Mouse (Mus musculus): Measurements from ENCODE around the gene Ikbip. TPM values are rescaled to one million over a fixed set of nuclear protein-coding genes. Genes with fewer than 3 reads are reported as not detected.
A peak's percentile ranks its signal among the peaks of the same experiment; 100 is the strongest.

Ikbip gene
- total and polyA plus RNA-seq, 3 experiments, result 4.2 to 20.2 (median 18.7) TPM

DNA sequence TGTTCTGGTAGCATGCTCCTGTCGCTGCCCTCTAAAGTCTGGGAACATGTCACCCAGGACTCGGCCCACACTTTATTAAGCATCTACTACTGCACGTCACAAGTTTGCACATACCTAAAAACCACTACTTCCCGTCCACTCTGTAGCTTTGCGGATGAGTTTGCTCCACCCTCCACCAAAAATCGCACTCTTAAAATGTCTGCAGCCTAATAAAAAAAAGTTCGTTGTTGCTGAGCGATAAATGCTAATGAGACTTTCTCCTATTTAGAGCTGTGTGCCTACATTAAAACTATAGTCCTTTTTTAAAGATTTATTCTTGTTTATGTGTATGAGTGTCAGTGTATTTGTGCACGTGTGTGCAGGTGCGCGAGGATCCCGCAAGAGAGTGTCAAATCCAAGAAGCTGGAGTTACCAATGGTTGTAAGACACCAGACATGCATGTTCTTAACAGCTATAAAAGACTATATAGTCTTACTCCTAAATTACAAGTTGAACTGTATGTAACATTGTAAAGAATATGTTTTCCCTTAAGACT lies 720 bp downstream of the Ikbip start:
- peak overlapping the region; percentile 73 for H3K4me3 ChIP-seq
- H3K9ac ChIP-seq (ENCODE audit: low read depth, low read length), result peak overlapping the region; percentile 67
- H3K4me1 ChIP-seq (ENCODE audit: control insufficient read depth, insufficient read depth, low read length), result no peaks in the 10 kb centered on the region
- H3K27ac ChIP-seq, result peak overlapping the region; percentile 82
- intact Hi-C loops (cut with DNase I), result loop anchor here (5.0 kb wide), 1 partner anchor 104 kb away; no protein-coding TSS in a partner anchor
- no peak for TF ChIP-seq CTCF (IDR thresholded peaks at IDR 0.05)
- no peak for TF ChIP-seq EP300 (IDR thresholded peaks at IDR 0.05; ENCODE audit: insufficient read depth, low read depth, low read length)
- no peak for TF ChIP-seq POLR2A (IDR thresholded peaks at IDR 0.05; ENCODE audit: insufficient read depth, low read depth, low read length)
- H3K36me3 ChIP-seq (ENCODE audit: control insufficient read depth, insufficient read depth, low read length), result no peaks in the 10 kb centered on the region; the same call in 1 of the 2 replicates
- no peak for DNase-seq
- no peaks in the 10 kb centered on the region for H3K27me3 ChIP-seq (ENCODE audit: control insufficient read depth, insufficient read depth, low read length)
- WGBS, result 30% methylated on average over 12 of the region's 12 CpGs
- no peaks in the 10 kb centered on the region for H3K79me2 ChIP-seq (replicated peaks; ENCODE audit: control insufficient read depth, insufficient read depth, low read length)

DNA sequence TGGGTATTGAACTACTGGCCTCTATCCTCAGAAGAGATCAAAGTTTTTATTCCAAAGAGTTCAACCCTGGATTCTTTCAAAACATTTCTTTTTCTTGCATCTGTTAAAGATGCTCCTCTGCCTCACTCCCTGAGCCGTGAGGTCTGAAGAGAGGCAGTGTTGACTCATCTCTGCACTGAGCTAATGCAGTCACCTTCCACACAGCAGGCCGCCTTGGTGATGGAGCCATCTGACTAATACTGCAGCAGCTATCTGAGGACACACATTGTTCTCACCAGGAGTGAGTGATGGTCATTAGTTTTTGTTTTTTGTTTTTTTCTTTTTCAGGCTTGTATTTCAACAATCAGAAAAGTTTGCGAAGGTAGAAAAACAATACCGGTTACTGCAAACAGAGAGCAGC lies 10.1 kb downstream of the Ikbip start:
- WGBS, result 90% methylated on average over 4 of the region's 4 CpGs
- H3K27ac ChIP-seq, result no peak overlapping the region
- no peaks in the 10 kb centered on the region for H3K27me3 ChIP-seq (ENCODE audit: control insufficient read depth, insufficient read depth, low read length)
- no peak for DNase-seq
- H3K4me1 ChIP-seq (ENCODE audit: control insufficient read depth, insufficient read depth, low read length), result no peaks in the 10 kb centered on the region
- no peaks in the 10 kb centered on the region for H3K79me2 ChIP-seq (replicated peaks; ENCODE audit: control insufficient read depth, insufficient read depth, low read length)
- intact Hi-C loops (cut with DNase I), result no loop called here
- H3K36me3 ChIP-seq (ENCODE audit: control insufficient read depth, insufficient read depth, low read length), result no peaks in the 10 kb centered on the region; the same call in 1 of the 2 replicates
- no peak overlapping the region for H3K9ac ChIP-seq (ENCODE audit: low read depth, low read length)
- H3K4me3 ChIP-seq, result no peak overlapping the region
- TF ChIP-seq EP300 (IDR thresholded peaks at IDR 0.05; ENCODE audit: insufficient read depth, low read depth, low read length) (no peak), CTCF (IDR thresholded peaks at IDR 0.05) (no peak), POLR2A (IDR thresholded peaks at IDR 0.05; ENCODE audit: insufficient read depth, low read depth, low read length) (no peak)

- H3K36me3 ChIP-seq (ENCODE audit: control insufficient read depth, insufficient read depth, low read length), result no peaks in the 10 kb centered on the region; the same call in 1 of the 2 replicates
- 84% methylated on average over 15 of the region's 15 CpGs for WGBS
Measured at GRCm38 (mm10) chr10:91094251-91095104, 11.7 kb downstream of the Ikbip start.

DNA sequence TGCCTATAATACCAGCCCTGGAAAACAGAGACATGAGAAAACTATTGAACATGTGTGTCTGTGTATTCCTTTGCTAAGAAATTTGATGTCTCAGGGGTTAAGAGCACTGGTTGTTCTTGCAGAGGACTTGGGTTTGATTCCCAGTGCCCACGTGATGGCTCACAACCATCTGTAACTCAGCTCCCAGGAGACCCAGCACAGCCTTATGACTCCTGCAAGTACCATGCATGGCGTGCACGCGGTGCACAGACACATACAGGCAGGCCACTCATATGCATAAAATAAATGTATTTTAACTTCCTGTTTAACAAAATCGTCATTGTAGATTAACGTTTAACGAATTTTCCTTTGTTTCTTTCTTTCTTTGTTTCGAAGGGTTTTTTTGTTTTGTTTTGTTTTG lies 15.3 kb downstream of the Ikbip start:
- H3K27me3 ChIP-seq (ENCODE audit: control insufficient read depth, insufficient read depth, low read length), result no peaks in the 10 kb centered on the region
- intact Hi-C loops (cut with DNase I), result no loop called here
- 92% methylated on average over 8 of the region's 8 CpGs for WGBS
- TF ChIP-seq POLR2A (IDR thresholded peaks at IDR 0.05; ENCODE audit: insufficient read depth, low read depth, low read length), result no peak
- no peak for TF ChIP-seq EP300 (IDR thresholded peaks at IDR 0.05; ENCODE audit: insufficient read depth, low read depth, low read length)
- no peak for TF ChIP-seq CTCF (IDR thresholded peaks at IDR 0.05)
- no peak overlapping the region for H3K4me3 ChIP-seq
- no peaks in the 10 kb centered on the region for H3K4me1 ChIP-seq (ENCODE audit: control insufficient read depth, insufficient read depth, low read length)
- no peak for DNase-seq
- H3K9ac ChIP-seq (ENCODE audit: low read depth, low read length), result no peak overlapping the region
- no peaks in the 10 kb centered on the region for H3K79me2 ChIP-seq (replicated peaks; ENCODE audit: control insufficient read depth, insufficient read depth, low read length)
- H3K27ac ChIP-seq, result no peak overlapping the region
- H3K36me3 ChIP-seq (ENCODE audit: control insufficient read depth, insufficient read depth, low read length), result no peaks in the 10 kb centered on the region

More at GRCm38 (mm10) chr10:91094251-91095104, 11.7 kb downstream of the Ikbip start:
- no peak overlapping the region for H3K9ac ChIP-seq (ENCODE audit: low read depth, low read length)
- H3K79me2 ChIP-seq (replicated peaks; ENCODE audit: control insufficient read depth, insufficient read depth, low read length), result no peaks in the 10 kb centered on the region
- H3K4me3 ChIP-seq, result no peak overlapping the region
- intact Hi-C loops (cut with DNase I), result no loop called here
- no peaks in the 10 kb centered on the region for H3K27me3 ChIP-seq (ENCODE audit: control insufficient read depth, insufficient read depth, low read length)
- TF ChIP-seq EP300 (IDR thresholded peaks at IDR 0.05; ENCODE audit: insufficient read depth, low read depth, low read length) (no peak), POLR2A (IDR thresholded peaks at IDR 0.05; ENCODE audit: insufficient read depth, low read depth, low read length) (no peak), CTCF (IDR thresholded peaks at IDR 0.05) (no peak)
- no peak overlapping the region for H3K27ac ChIP-seq
- no peak for DNase-seq
- no peaks in the 10 kb centered on the region for H3K4me1 ChIP-seq (ENCODE audit: control insufficient read depth, insufficient read depth, low read length)

- WGBS, result 94% methylated on average over 1 of the region's 1 CpGs
- no peak for TF ChIP-seq CTCF (IDR thresholded peaks at IDR 0.05)
- TF ChIP-seq EP300 (IDR thresholded peaks at IDR 0.05; ENCODE audit: insufficient read depth, low read depth, low read length), result no peak
- no peak for TF ChIP-seq POLR2A (IDR thresholded peaks at IDR 0.05; ENCODE audit: insufficient read depth, low read depth, low read length)
Measured at GRCm38 (mm10) chr10:91100101-91100500, 17.4 kb downstream of the Ikbip start.

DNA sequence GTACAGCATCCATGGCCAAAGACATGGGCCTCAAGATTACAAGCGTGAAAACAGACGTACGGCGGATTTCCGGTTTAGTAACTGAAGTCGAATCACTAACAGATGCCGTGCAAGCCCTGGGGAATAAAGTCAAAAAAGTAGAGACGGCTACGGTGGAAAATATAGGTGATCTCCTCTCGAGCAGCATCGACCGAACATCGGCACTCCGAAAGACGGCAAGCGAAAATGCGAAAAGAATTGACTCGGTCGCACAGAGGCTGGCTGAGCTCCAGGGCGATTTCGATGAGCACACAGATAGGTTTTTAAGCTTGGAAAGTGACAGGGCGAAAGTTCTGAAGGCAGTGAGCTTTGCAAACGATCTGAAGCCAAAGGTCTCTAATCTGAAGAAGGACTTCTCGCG lies 19.2 kb downstream of the Ikbip start:
- intact Hi-C loops (cut with DNase I), result no loop called here
- H3K79me2 ChIP-seq (replicated peaks; ENCODE audit: control insufficient read depth, insufficient read depth, low read length), result no peaks in the 10 kb centered on the region
- TF ChIP-seq POLR2A (IDR thresholded peaks at IDR 0.05; ENCODE audit: insufficient read depth, low read depth, low read length) (no peak), CTCF (IDR thresholded peaks at IDR 0.05) (no peak), EP300 (IDR thresholded peaks at IDR 0.05; ENCODE audit: insufficient read depth, low read depth, low read length) (no peak)
- H3K36me3 ChIP-seq (ENCODE audit: control insufficient read depth, insufficient read depth, low read length), result no peaks in the 10 kb centered on the region
- H3K4me3 ChIP-seq, result no peak overlapping the region
- no peaks in the 10 kb centered on the region for H3K4me1 ChIP-seq (ENCODE audit: control insufficient read depth, insufficient read depth, low read length)
- no peak for DNase-seq
- WGBS, result 94% methylated on average over 25 of the region's 25 CpGs
- H3K27me3 ChIP-seq (ENCODE audit: control insufficient read depth, insufficient read depth, low read length), result no peaks in the 10 kb centered on the region
- H3K27ac ChIP-seq, result no peak overlapping the region
- H3K9ac ChIP-seq (ENCODE audit: low read depth, low read length), result no peak overlapping the region

More at GRCm38 (mm10) chr10:91100101-91100500, 17.4 kb downstream of the Ikbip start:
- no peak overlapping the region for H3K4me3 ChIP-seq
- H3K9ac ChIP-seq (ENCODE audit: low read depth, low read length), result no peak overlapping the region
- no peaks in the 10 kb centered on the region for H3K79me2 ChIP-seq (replicated peaks; ENCODE audit: control insufficient read depth, insufficient read depth, low read length)
- intact Hi-C loops (cut with DNase I), result no loop called here
- H3K27me3 ChIP-seq (ENCODE audit: control insufficient read depth, insufficient read depth, low read length), result no peaks in the 10 kb centered on the region
- no peak for DNase-seq
- H3K27ac ChIP-seq, result no peak overlapping the region
- no peaks in the 10 kb centered on the region for H3K4me1 ChIP-seq (ENCODE audit: control insufficient read depth, insufficient read depth, low read length)
- H3K36me3 ChIP-seq (ENCODE audit: control insufficient read depth, insufficient read depth, low read length), result no peaks in the 10 kb centered on the region

All from heart, adult 2 months (tissue).